Mouse (Mus musculus) left cerebral cortex, postnatal 25 days (tissue): ENCODE measurements at regions not wholly inside any gene's neighbourhood (a gene's known extent, or its start where the extent isn't known, plus 50 kb on each side); places are given as distances from the start of the nearest gene placed in this dataset.
"Not testable (repeated sequence)": the region's sequence is repeated elsewhere in the genome, so short reads cannot be mapped to it uniquely, and the experiment has no call there.

Experiments
- DNase-seq, 2 experiments: peaks; one replicate each; pipeline ENCODE4 v3.0.0; 2022; ENCODE audit warnings: low spot score in 2 of 2, mixed read lengths in 1 of 2
- intact Hi-C: fragments of 180-260 bp; cut with DNase I; formaldehyde crosslinking; loops from one replicate; pipeline ENCODE4 v1.15.1; 2025

- no peak for DNase-seq
- intact Hi-C loops = no loop called here
These were observed 67.2 kb downstream of the Qdpr start for GRCm38 (mm10) chr5:45382804-45383203.

DNA sequence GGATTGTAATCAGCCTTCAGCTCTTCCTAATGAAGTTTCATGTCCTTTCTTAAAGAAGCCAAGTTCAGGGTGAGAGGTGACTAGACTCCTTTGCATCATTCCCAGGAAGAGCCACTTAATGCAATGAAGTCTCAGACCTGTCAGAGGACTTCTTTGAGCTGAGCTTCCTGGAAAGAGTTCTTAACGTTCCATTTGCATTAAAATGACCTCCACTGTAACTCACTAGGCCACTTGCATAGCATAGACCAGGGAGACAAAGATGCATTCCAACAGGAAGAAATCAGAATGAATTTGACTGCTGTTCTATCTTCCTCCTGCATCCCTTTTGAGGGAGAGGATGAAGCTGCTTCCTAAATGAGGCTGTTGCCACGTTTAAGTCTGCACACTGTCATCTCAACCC, 71.5 kb downstream of the Qdpr start:
- intact Hi-C loops = no loop called here
- DNase-seq = no peak

DNA sequence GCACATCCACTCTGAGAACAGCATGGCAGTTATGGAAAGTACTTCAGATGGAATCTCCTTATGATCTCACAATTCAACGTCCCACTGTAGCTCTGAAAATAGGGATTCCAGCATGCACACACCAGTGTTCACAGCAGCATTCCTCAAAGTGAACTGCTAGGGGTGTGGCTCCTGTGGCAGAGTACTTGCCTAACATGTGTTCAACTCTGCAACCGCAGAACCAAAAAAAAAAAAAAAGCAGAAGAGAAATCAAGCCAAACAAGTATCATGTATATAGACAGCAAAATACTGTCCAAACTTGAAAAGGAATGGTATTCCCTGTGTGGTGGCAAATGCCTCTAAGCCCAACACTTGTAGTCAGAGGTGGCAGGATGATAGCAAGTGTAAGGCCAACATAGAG, 77.0 kb downstream of the Qdpr start:
- intact Hi-C loops = no loop called here
- DNase-seq = no peak

DNA sequence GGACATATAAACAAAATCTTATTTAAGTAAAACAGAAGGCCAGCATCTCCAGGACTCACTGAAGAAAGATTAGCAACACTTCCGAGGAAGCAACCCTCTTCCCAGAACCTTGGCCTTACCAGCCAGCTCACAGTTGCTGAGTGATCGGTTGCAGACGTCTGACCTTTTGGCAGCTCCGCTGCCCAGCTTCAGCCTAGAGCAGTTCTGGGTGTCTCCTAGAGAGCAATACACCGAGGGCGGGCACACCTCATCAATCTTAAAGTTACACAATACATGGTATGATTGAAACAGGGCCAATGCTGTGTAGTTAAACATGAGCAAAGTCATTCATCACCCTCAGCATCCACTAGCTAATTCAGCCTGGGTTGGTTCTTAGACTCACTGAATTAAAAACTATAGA, 81.6 kb downstream of the Qdpr start:
- intact Hi-C loops = no loop called here
- DNase-seq = no peak

- intact Hi-C loops = no loop called here
- no peak for DNase-seq
These were observed 89.8 kb downstream of the Qdpr start for GRCm38 (mm10) chr5:45360189-45360588.

GRCm38 (mm10) chr5:45340411-45340810, 109.6 kb downstream of the Qdpr start:
- no peak for DNase-seq
- intact Hi-C loops = no loop called here

GRCm38 (mm10) chr5:45336801-45337200, 113.2 kb downstream of the Qdpr start:
- no peak for DNase-seq
- intact Hi-C loops = no loop called here

DNA sequence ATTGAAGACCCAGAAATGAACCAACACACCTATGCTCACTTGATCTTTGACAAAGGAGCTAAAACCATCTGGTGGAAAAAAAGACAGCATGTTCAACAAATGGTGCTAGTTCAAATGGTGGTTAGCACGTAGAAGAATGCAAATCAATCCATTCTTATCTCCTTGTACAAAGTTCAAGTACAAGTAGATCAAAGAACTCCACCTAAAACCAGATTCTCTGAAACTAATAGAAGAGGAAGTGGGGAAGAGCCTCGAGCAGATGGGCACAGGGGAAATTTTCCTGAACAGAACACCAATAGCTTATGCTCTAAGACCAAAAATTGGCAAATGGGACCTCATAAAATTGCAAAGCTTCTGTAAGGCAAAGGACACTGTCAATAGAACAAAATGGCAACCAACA, 125.6 kb downstream of the Qdpr start:
- DNase-seq, intact Hi-C loops: not testable (repeated sequence)

DNA sequence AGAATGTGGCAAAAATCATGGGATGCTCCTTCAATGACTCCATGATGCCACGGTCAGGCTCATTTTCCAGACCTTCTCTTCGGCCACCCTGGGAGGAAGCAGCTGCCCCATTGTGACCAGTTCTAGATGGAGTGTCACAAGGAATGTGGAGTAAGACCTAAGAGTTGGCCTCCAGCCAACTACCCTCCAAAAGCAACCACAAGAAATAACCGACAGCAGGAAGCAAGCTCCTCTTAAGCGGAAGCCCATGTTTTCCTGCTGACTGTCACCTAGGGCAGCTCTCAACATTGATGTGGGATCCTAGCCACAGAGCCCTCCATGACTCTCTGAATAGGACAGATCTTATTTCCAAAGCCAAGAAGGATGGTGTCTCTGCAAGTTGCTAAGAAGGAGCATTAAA, 126.5 kb downstream of the Qdpr start:
- DNase-seq = no peak
- intact Hi-C loops = no loop called here

DNA sequence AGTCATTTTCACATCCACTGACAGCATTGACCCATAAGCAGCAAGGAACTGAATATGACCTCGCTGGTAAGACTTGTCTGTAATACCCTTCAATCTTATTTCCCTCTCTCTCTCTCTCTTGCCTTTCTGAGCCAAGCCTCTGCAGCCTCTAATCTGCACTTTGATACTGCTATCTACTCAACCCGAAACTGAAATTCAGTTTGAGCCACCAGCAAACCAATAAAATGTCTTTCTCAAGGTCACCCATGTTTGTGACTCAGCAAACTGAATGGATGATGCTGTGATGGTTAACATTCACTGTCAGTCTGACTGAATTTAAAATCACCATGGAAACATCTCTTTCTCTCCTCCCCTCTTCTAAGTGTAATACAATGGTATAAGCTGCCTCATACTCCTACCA, 132.0 kb downstream of the Qdpr start:
- intact Hi-C loops = no loop called here
- no peak for DNase-seq

DNA sequence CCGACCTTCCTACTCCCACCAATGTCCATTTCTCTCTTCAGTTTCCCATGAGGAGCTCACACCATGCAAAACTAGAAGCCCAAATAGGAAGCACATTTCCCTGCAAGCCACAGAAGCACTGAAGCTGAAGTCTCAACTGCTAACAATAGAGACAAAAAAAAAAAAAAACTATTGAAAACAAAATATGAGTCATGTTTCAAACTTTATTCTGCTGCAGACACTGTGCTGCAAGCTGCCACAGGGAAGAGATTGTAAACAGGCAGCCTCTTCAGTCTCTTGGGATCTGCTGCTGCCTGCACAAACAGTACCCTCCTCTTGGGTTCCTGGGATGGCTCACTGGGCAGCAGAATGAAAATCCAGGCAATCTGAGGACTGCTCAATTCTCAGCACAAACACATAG, 148.9 kb downstream of the Qdpr start:
- intact Hi-C loops = no loop called here
- peak in 1 of 2 experiments; percentile 55 for DNase-seq

DNA sequence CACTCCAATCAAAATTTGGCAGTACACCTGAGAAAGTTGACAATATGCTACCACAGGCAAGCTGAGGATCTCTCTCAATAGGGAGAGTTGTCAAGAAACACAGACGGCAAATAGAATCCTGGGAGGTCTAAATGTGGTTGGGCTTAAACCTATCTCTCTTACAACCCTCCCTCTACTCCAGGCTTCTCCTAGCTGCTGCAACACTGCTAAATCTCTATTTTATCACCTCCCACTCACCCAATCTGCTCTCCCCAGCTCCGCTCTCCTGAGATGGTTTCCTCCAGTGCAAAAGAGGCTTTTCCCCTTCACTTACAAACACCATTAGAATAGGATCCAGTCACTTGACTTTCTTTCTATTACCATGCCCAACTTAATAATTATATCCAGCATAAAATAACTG, 151.2 kb downstream of the Qdpr start:
- intact Hi-C loops = loop anchor here (2.0 to 10.0 kb wide), 2 partner anchors 68 to 106 kb away; no protein-coding TSS in a partner anchor
- DNase-seq = peak; percentile 57 to 95

GRCm38 (mm10) chr5:45295134-45295533, 154.9 kb downstream of the Qdpr start:
- DNase-seq = no peak
- intact Hi-C loops = loop anchor here (10.0 kb wide), 1 partner anchor 110 kb away; no protein-coding TSS in a partner anchor

GRCm38 (mm10) chr5:45292833-45293546, 157.0 kb downstream of the Qdpr start:
- intact Hi-C loops = loop anchor here (10.0 kb wide), 1 partner anchor 112 kb away; no protein-coding TSS in a partner anchor
- no peak for DNase-seq

DNA sequence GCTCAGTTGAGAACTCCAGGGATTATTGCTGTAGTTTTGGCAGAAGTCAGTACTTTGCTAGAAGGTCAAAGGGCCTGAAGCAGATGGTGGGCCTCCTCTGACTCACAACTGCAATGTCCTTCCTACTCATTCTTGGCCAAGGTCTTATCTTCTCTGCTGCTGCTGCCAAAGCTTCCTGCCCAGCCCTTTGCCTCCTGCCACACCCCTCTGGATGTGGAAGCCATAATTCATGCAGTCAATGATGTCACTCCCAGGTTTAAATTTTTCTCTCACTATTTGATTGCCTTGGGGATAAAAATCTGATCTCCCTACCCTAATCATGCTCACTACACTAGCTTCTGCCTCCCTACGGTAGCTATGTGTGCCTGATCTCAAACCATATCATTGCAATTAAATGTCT, 157.7 kb downstream of the Qdpr start:
- intact Hi-C loops = loop anchor here (10.0 kb wide), 1 partner anchor 112 kb away; no protein-coding TSS in a partner anchor

DNA sequence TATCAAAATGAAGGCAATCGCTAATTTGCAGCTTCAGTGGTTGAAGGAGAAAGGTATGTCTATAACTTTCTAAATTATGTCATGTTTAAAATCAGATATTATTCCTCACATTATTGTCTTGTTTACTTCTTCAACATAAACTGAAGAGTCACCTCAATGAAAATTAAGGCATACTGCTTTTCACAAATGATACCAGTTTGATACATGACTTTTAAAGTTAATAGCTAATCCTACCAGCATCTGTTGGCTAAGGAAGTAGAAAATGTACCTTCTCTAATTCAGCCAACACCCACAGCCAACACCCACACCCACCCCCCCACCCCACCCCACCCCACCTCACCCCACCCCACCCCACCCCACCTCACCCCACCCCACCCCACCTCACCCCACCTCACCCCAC, 158.3 kb downstream of the Qdpr start:
- no peak for DNase-seq
- intact Hi-C loops = loop anchor here (10.0 kb wide), 1 partner anchor 113 kb away; no protein-coding TSS in a partner anchor

More for the DNA sequence above, 157.7 kb downstream of the Qdpr start:
- no peak for DNase-seq

- no peak for DNase-seq
- intact Hi-C loops = loop anchor here (10.0 kb wide), 1 partner anchor 114 kb away; no protein-coding TSS in a partner anchor
These were observed 158.8 kb downstream of the Qdpr start for GRCm38 (mm10) chr5:45291276-45291675.

GRCm38 (mm10) chr5:45286454-45286853, 163.6 kb downstream of the Qdpr start:
- intact Hi-C loops = no loop called here
- DNase-seq = no peak

GRCm38 (mm10) chr5:45284680-45285079, 165.4 kb downstream of the Qdpr start:
- intact Hi-C loops = no loop called here
- DNase-seq = no peak

- intact Hi-C loops = no loop called here
- DNase-seq = no peak
These were observed 166.1 kb downstream of the Qdpr start for GRCm38 (mm10) chr5:45283908-45284415.

- no peak for DNase-seq
- intact Hi-C loops = no loop called here
These were observed 167.7 kb downstream of the Qdpr start for GRCm38 (mm10) chr5:45282207-45282930.
